Mouse (Mus musculus): ENCODE results near the gene D10Wsu102e. TPM values are rescaled to one million over a fixed set of nuclear protein-coding genes. Genes with fewer than 3 reads are reported as not detected.
"Not testable (repeated sequence)": the region's sequence is repeated elsewhere in the genome, so short reads cannot be mapped to it uniquely, and the experiment has no call there.

Gene D10Wsu102e
- polyA plus RNA-seq, 1 experiment: 0.24 TPM

DNA sequence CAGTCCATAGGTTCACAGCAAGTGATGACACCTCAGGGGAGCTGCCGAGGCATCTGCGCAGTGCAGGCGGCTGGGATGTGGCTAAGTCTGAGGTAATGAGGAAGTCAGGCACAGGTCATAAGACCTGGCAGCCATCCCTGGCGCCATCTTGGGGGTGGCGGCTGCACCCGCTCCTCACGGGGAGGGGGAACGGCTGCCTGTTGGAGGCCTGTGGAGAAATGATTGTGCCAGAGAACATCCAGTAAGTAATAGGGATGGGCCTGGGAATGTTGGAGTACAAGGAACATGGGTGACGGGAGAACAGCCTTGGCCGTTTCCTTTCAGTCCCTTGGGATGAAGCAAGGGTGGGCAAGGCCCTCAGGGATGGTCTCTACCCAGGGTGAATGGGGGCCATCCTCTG lies 47.1 kb downstream of the D10Wsu102e start:
- TF ChIP-seq POLR2A (IDR thresholded peaks at IDR 0.05; ENCODE audit: borderline replicate concordance, extremely low read depth, low read depth, low read length): no peak
- no peak for TF ChIP-seq CTCF (IDR thresholded peaks at IDR 0.05; ENCODE audit: insufficient read depth, low read length)
- WGBS: 95% methylated on average over 10 of the region's 10 CpGs
- DNase-seq: no peak
- Histone ChIP-seq H3K4me1 (ENCODE audit: control insufficient read depth, insufficient read depth, low read length) (no peaks in the 10 kb centered on the region), H3K4me3 (replicated peaks; ENCODE audit: extremely low read depth, low read depth, low read length) (no peak overlapping the region)

- DNase-seq; H3K4me3 ChIP-seq (replicated peaks; ENCODE audit: extremely low read depth, low read depth, low read length); H3K4me1 ChIP-seq (ENCODE audit: control insufficient read depth, insufficient read depth, low read length): not testable (repeated sequence)
- WGBS: 96% methylated on average over 16 of the region's 16 CpGs
Observed at GRCm38 (mm10) chr10:83418466-83418865, 58.4 kb downstream of the D10Wsu102e start.

DNA sequence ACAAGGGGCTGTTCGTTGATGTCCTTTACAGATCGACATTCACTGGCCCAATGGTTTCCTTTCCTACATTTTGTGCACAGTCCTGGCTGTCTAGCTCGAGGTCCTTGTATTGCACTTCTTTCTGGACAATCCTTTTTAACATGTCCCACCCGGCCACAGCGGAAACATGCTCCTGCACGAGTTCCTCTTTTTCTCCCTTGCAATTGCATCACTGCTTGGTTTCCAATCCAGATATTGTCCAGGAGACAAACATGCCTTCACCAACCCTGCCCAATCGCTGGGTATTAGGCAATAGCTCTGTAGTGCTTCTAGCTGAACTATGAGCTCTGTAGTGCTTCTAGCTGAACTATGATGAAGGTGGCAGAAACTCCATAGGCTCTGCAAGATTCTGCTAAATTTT lies 88.6 kb downstream of the D10Wsu102e start:
- no peaks in the 10 kb centered on the region for H3K4me1 ChIP-seq (ENCODE audit: control insufficient read depth, insufficient read depth, low read length)
- DNase-seq: no peak
- 89% methylated on average over 7 of the region's 7 CpGs for WGBS
- TF ChIP-seq CTCF (IDR thresholded peaks at IDR 0.05; ENCODE audit: insufficient read depth, low read length): no peak
- H3K4me3 ChIP-seq (replicated peaks; ENCODE audit: extremely low read depth, low read depth, low read length): no peak overlapping the region

- no peak overlapping the region for H3K4me3 ChIP-seq (replicated peaks; ENCODE audit: extremely low read depth, low read depth, low read length)
- no peak for DNase-seq
- H3K4me1 ChIP-seq (ENCODE audit: control insufficient read depth, insufficient read depth, low read length): no peaks in the 10 kb centered on the region
- 91% methylated on average over 3 of the region's 3 CpGs for WGBS
- no peak for TF ChIP-seq POLR2A (IDR thresholded peaks at IDR 0.05; ENCODE audit: borderline replicate concordance, extremely low read depth, low read depth, low read length)
- TF ChIP-seq CTCF (IDR thresholded peaks at IDR 0.05; ENCODE audit: insufficient read depth, low read length): no peak
Observed at GRCm38 (mm10) chr10:83457531-83457930, 97.5 kb downstream of the D10Wsu102e start.

GRCm38 (mm10) chr10:83475226-83475625 lies 115.2 kb downstream of the D10Wsu102e start:
- TF ChIP-seq POLR2A (IDR thresholded peaks at IDR 0.05; ENCODE audit: borderline replicate concordance, extremely low read depth, low read depth, low read length): no peak
- TF ChIP-seq CTCF (IDR thresholded peaks at IDR 0.05; ENCODE audit: insufficient read depth, low read length): no peak
- Histone ChIP-seq H3K4me1 (ENCODE audit: control insufficient read depth, insufficient read depth, low read length) (no peaks in the 10 kb centered on the region), H3K4me3 (replicated peaks; ENCODE audit: extremely low read depth, low read depth, low read length) (no peak overlapping the region)
- DNase-seq: no peak
- WGBS: 94% methylated on average over 13 of the region's 13 CpGs

DNA sequence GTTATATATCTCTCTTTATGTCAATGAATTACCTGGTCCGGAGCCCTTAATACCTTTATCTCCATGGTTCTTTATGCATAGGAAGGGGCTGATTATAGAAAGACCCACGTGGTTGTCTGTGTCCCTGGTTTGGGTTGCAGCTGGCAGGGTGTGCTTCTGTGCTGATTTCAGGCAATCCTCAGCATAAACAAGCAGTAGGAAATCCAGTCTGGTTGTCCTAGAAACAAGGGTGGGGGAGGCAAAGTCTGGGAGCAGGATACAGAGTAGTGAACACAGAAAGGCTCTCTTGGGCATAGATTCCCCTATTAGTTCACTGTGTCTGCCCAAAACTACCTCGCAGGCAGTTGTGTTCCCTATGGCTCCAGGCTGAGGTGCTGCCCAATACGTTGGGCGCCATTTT lies 117.3 kb downstream of the D10Wsu102e start:
- TF ChIP-seq POLR2A (IDR thresholded peaks at IDR 0.05; ENCODE audit: borderline replicate concordance, extremely low read depth, low read depth, low read length) (no peak), CTCF (IDR thresholded peaks at IDR 0.05; ENCODE audit: insufficient read depth, low read length) (no peak)
- Histone ChIP-seq H3K4me3 (replicated peaks; ENCODE audit: extremely low read depth, low read depth, low read length) (no peak overlapping the region), H3K4me1 (ENCODE audit: control insufficient read depth, insufficient read depth, low read length) (no peaks in the 10 kb centered on the region)
- DNase-seq: no peak
- WGBS: 83% methylated on average over 5 of the region's 5 CpGs

DNA sequence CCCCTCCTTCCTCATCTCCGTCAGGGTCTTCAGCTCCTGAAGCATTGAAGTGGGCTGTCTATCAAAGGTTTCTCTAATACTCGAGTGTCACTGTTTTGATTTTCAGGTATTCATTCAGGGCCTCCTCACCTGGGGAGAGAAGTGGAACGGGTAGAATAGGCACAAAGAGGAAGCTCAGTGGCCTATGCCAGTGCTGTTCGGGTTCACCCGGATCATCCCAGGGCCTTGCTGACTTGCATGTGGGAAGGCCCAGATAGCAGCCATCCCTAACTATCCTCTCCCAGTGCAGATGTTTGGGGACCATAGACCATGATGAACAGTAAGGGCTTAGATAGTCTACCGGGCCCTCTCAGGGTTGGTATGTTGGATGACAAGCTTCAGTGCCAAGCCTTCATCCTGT lies 130.5 kb downstream of the D10Wsu102e start:
- no peaks in the 10 kb centered on the region for H3K4me1 ChIP-seq (ENCODE audit: control insufficient read depth, insufficient read depth, low read length)
- no peak for TF ChIP-seq POLR2A (IDR thresholded peaks at IDR 0.05; ENCODE audit: borderline replicate concordance, extremely low read depth, low read depth, low read length)
- no peak for TF ChIP-seq CTCF (IDR thresholded peaks at IDR 0.05; ENCODE audit: insufficient read depth, low read length)

DNA sequence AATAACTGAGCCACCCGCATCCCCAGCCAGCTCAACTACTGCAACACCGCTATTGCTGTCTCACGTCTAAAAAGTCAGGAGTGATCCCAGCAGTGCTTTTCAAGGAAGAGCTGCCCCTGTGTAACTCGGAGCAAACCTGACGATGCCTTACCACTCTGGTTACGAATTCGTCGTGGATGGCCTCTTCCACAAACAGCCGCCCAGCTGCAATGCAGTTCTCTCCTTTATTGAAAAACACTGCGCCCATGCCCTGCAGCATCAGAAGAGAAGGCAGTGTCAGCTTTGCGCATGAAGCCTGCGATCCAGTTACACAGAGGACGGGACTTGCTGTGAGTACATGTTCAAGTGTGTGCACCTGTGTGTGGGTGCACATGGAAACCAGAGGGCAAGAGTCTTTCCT lies 137.3 kb downstream of the D10Wsu102e start:
- DNase-seq: no peak
- TF ChIP-seq CTCF (IDR thresholded peaks at IDR 0.05; ENCODE audit: insufficient read depth, low read length) (no peak), POLR2A (IDR thresholded peaks at IDR 0.05; ENCODE audit: borderline replicate concordance, extremely low read depth, low read depth, low read length) (no peak)
- 86% methylated on average over 13 of the region's 13 CpGs for WGBS

More for the DNA sequence above, 130.5 kb downstream of the D10Wsu102e start:
- no peak overlapping the region for H3K4me3 ChIP-seq (replicated peaks; ENCODE audit: extremely low read depth, low read depth, low read length)
- DNase-seq: no peak
- WGBS: 85% methylated on average over 6 of the region's 6 CpGs

DNA sequence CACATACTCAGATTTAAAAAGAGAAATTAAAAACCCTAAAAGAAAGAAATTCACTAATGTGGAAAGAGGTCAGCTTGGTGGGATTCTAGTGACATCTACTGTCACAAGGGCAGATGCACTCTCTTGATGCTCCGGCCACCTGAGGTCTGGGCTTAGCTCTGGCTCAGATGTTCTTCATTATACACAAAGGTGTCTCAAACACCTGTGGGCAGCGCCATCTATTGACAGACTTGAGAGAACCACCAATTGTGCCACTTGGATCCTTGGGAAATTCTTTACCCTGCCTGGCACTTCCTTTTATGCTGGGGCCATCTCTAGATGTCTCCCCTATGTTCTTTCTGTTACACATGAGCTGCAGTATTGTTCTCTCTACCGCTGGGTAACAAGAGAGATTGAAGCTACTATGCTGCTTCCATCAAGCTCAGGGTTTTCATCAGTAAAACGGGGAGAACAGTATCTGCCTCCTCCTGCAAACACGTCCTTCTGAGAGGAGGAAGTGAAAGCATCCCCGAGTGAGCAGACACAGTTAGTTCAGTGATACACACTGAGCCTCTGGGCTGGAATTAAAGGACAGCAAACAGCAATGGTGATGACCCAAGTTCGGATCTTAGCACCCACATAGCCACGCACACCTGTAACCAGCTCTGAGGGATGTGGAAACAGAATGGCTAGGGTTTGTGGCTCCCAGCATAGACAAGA lies 149.1 kb downstream of the D10Wsu102e start:
- DNase-seq: peak; percentile 13
- no peak overlapping the region for H3K4me3 ChIP-seq (replicated peaks; ENCODE audit: extremely low read depth, low read depth, low read length)
- H3K4me1 ChIP-seq (ENCODE audit: control insufficient read depth, insufficient read depth, low read length): no peaks in the 10 kb centered on the region
- peak; percentile 23; the same call in 1 of the 2 replicates for TF ChIP-seq CTCF (IDR thresholded peaks at IDR 0.05; ENCODE audit: insufficient read depth, low read length)
- no peak for TF ChIP-seq POLR2A (IDR thresholded peaks at IDR 0.05; ENCODE audit: borderline replicate concordance, extremely low read depth, low read depth, low read length)
- 60% methylated on average over 8 of the region's 8 CpGs for WGBS

More for the DNA sequence above, 137.3 kb downstream of the D10Wsu102e start:
- Histone ChIP-seq H3K4me3 (replicated peaks; ENCODE audit: extremely low read depth, low read depth, low read length) (no peak overlapping the region), H3K4me1 (ENCODE audit: control insufficient read depth, insufficient read depth, low read length) (no peaks in the 10 kb centered on the region)

- 72% methylated on average over 5 of the region's 5 CpGs for WGBS
- H3K4me1 ChIP-seq (ENCODE audit: control insufficient read depth, insufficient read depth, low read length): no peaks in the 10 kb centered on the region
- TF ChIP-seq POLR2A (IDR thresholded peaks at IDR 0.05; ENCODE audit: borderline replicate concordance, extremely low read depth, low read depth, low read length) (no peak), CTCF (IDR thresholded peaks at IDR 0.05; ENCODE audit: insufficient read depth, low read length) (no peak)
- DNase-seq: no peak
- H3K4me3 ChIP-seq (replicated peaks; ENCODE audit: extremely low read depth, low read depth, low read length): no peak overlapping the region
Observed at GRCm38 (mm10) chr10:83511304-83511703, 151.3 kb downstream of the D10Wsu102e start.
